Mouse (Mus musculus) brain, embryonic 14.5 days (tissue): Measurements from ENCODE around the gene Cfap61.

Experiments
- CTCF ChIP-seq: fragments of 200-500 bp; IDR thresholded peaks from 2 replicates; pipeline ENCODE4 v1.5.1; 2012; ENCODE audit warnings: inconsistent platforms, mild to moderate bottlenecking, moderate library complexity, borderline replicate concordance; ENCODE audit not compliant: insufficient read depth, insufficient read length; ENCODE audit errors: extremely low read depth
- POLR2A ChIP-seq: fragments of 200-500 bp; IDR thresholded peaks from 2 replicates; pipeline ENCODE4 v1.6.1; 2012; ENCODE audit warnings: mild to moderate bottlenecking, inconsistent platforms, borderline replicate concordance; ENCODE audit not compliant: poor library complexity, insufficient read depth, insufficient read length, severe bottlenecking; ENCODE audit errors: extremely low read depth

DNA sequence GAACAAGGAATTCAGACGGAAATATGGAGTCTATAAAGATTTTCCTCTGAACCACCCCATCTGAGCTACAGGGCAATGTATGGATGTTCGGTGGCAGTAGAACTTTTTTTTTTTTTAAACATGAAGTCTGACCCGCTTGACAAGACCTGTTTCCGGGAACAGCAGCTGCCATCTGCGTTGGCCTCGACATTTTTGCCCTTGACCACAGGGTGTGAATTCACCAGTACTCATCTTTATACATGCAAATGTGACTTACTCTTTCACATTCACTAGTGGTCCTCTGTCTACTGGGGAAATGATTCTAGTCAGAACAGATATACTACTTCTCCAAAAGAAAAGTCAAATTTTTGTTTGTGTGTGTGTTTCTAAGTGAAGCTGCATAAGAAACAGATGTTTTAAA is 291.2 kb downstream of the Cfap61 start:
- TF ChIP-seq CTCF (no peak), POLR2A (no peak)
